Mouse (Mus musculus): ENCODE data around the gene Gm10972. TPM values are rescaled to one million over a fixed set of nuclear protein-coding genes. Genes with fewer than 3 reads are reported as not detected.
"Not testable (repeated sequence)": the region's sequence is repeated elsewhere in the genome, so short reads cannot be mapped to it uniquely, and the experiment has no call there.

Gm10972 gene
- polyA plus RNA-seq, 2 experiments: not detected

DNA sequence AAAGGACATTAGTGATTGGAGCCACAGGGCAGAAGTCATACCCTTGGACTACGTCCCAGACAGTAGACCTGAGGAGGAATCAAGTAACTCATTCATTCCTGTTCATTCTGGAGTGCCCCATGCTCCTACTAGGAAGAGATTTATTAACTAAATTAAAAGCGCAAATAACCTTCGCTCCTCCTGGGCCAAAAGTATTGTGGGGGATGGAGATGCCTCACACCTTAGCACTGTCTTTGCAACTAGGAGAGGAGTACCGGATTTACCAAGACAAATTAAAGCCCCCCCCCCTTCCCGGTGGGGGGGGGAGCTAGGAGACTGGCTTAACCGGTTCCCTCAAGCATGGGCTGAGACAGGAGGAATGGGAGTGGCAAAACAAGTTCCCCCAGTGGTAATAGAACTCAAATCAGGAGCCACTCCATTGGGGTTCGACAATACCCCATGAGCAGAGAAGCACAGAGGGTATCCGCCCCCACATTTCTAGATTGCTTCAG is 36.5 kb downstream of the Gm10972 start:
- Histone ChIP-seq H3K9ac (replicated peaks) (no peak overlapping the region), H3K27ac (no peak overlapping the region), H3K4me3 (ENCODE audit: insufficient read depth in 1 of 2, low read depth in 2 of 2, low read length in 2 of 2) (no peak overlapping the region), H3K4me2 (ENCODE audit: low read depth) (no peak overlapping the region), H3K9me3 (ENCODE audit: control insufficient read depth, low read length) (no peaks in the 10 kb centered on the region), H3K36me3 (replicated peaks; ENCODE audit: control insufficient read depth, insufficient read depth, low read depth) (no peaks in the 10 kb centered on the region), H3K27me3 (ENCODE audit: control insufficient read depth, insufficient read depth, low read length) (no peaks in the 10 kb centered on the region), H3K4me1 (replicated peaks; ENCODE audit: control insufficient read depth in 2 of 2, insufficient read depth in 2 of 2, low read length in 1 of 2) (peaks cover 3 to 16% of the 10 kb centered on the region in 2 experiments)
- no peak for ATAC-seq (ENCODE audit: insufficient read depth)
- 70% methylated on average over 8 of the region's 8 CpGs for WGBS (ENCODE audit: insufficient replicate concordance)
- DNase-seq (ENCODE audit: low read depth in 3 of 3, low spot score in 3 of 3): no peak
- no peak for TF ChIP-seq CTCF (IDR thresholded peaks at IDR 0.05; ENCODE audit: low read depth)
- TF ChIP-seq EP300 (IDR thresholded peaks at IDR 0.05; ENCODE audit: low read depth): no peak

DNA sequence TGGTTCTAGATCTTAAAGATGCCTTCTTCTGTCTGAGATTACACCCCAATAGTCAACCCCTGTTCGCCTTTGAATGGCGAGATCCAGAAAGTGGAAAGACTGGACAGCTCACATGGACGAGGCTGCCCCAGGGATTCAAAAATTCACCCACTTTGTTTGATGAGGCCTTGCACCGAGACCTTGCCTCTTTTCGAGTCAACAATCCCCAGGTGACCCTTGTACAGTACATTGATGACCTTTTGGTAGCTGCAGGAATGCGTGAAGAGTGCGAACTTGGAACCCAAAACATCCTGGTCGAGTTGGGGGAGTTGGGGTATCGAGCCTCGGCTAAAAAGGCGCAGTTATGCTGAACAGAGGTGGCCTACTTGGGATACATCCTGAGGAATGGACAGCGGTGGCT is 37.1 kb downstream of the Gm10972 start:
- not testable (repeated sequence) for ATAC-seq (ENCODE audit: insufficient read depth); H3K4me3 ChIP-seq (ENCODE audit: insufficient read depth in 1 of 2, low read depth in 2 of 2, low read length in 2 of 2); H3K9me3 ChIP-seq (ENCODE audit: control insufficient read depth, low read length); H3K27ac ChIP-seq; H3K4me2 ChIP-seq (ENCODE audit: low read depth); H3K27me3 ChIP-seq (ENCODE audit: control insufficient read depth, insufficient read depth, low read length); H3K9ac ChIP-seq (replicated peaks); H3K36me3 ChIP-seq (replicated peaks; ENCODE audit: control insufficient read depth, insufficient read depth, low read depth); DNase-seq (ENCODE audit: low read depth in 3 of 3, low spot score in 3 of 3)
- 74% methylated on average over 12 of the region's 12 CpGs for WGBS (ENCODE audit: insufficient replicate concordance)
- H3K4me1 ChIP-seq (replicated peaks; ENCODE audit: control insufficient read depth in 2 of 2, insufficient read depth in 2 of 2, low read length in 1 of 2): peaks cover 3 to 16% of the 10 kb centered on the region in 2 experiments

DNA sequence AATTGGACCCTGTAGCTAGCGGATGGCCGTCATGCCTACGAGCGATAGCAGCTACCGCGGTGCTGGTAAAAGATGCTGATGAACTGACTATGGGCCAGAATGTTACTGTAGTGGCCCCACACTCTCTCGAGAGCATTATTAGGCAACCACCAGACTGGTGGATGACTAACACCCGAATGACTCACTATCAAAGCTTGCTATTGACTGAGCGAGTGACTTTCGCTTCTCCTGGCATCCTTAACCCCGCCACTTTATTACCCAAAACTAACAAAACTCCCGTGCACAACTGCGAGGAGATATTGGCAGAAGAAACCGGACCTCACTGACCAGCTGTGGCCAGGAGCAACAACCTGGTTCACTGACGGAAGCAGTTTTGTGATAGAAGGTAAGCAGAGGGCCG is 37.9 kb downstream of the Gm10972 start:
- 70% methylated on average over 16 of the region's 16 CpGs for WGBS (ENCODE audit: insufficient replicate concordance)
- peaks cover 9 to 22% of the 10 kb centered on the region in 2 experiments for H3K4me1 ChIP-seq (replicated peaks; ENCODE audit: control insufficient read depth in 2 of 2, insufficient read depth in 2 of 2, low read length in 1 of 2)
- H3K4me2 ChIP-seq (ENCODE audit: low read depth): no peak overlapping the region
- DNase-seq (ENCODE audit: low read depth in 3 of 3, low spot score in 3 of 3): no peak
- TF ChIP-seq EP300 (IDR thresholded peaks at IDR 0.05; ENCODE audit: low read depth) (no peak), CTCF (IDR thresholded peaks at IDR 0.05; ENCODE audit: low read depth) (no peak)
- no peak; the same call in 1 of the 2 replicates for ATAC-seq (ENCODE audit: insufficient read depth)
- H3K27ac ChIP-seq: no peak overlapping the region
- H3K27me3 ChIP-seq (ENCODE audit: control insufficient read depth, insufficient read depth, low read length): no peaks in the 10 kb centered on the region
- H3K36me3 ChIP-seq (replicated peaks; ENCODE audit: control insufficient read depth, insufficient read depth, low read depth): no peaks in the 10 kb centered on the region
- no peak overlapping the region for H3K4me3 ChIP-seq (ENCODE audit: insufficient read depth in 1 of 2, low read depth in 2 of 2, low read length in 2 of 2)
- no peaks in the 10 kb centered on the region for H3K9me3 ChIP-seq (ENCODE audit: control insufficient read depth, low read length)
- no peak overlapping the region for H3K9ac ChIP-seq (replicated peaks)

DNA sequence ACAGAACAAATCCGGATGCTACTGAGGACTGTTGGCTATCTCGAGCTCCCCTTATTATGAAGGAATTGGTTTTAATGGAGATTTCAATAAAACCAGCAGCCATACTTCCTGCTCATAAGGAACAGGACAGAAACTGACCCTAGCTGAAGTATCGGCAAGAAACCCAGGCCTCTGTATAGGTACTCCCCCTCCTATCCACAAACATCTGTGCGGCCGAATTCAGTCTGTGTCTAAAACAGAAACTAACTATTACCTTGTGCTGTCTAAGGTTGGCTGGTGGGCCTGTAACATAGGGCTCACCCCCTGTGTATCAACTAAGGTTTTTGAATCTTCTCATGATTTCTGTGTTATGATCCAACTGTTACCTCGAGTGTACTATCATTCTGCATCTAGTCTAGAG is 40.7 kb downstream of the Gm10972 start:
- no peaks in the 10 kb centered on the region for H3K9me3 ChIP-seq (ENCODE audit: control insufficient read depth, low read length)
- no peaks in the 10 kb centered on the region for H3K27me3 ChIP-seq (ENCODE audit: control insufficient read depth, insufficient read depth, low read length)
- no peak for DNase-seq (ENCODE audit: low read depth in 3 of 3, low spot score in 3 of 3)
- H3K4me3 ChIP-seq (ENCODE audit: insufficient read depth in 1 of 2, low read depth in 2 of 2, low read length in 2 of 2): no peak overlapping the region
- WGBS (ENCODE audit: insufficient replicate concordance): 73% methylated on average over 6 of the region's 6 CpGs
- H3K4me1 ChIP-seq (replicated peaks; ENCODE audit: control insufficient read depth in 2 of 2, insufficient read depth in 2 of 2, low read length in 1 of 2): peaks cover 20 to 33% of the 10 kb centered on the region in 2 experiments
- no peak for TF ChIP-seq CTCF (IDR thresholded peaks at IDR 0.05; ENCODE audit: low read depth)
- no peak for TF ChIP-seq EP300 (IDR thresholded peaks at IDR 0.05; ENCODE audit: low read depth)
- ATAC-seq (ENCODE audit: insufficient read depth): no peak
- H3K36me3 ChIP-seq (replicated peaks; ENCODE audit: control insufficient read depth, insufficient read depth, low read depth): no peaks in the 10 kb centered on the region
- H3K4me2 ChIP-seq (ENCODE audit: low read depth): no peak overlapping the region
- H3K9ac ChIP-seq (replicated peaks): no peak overlapping the region
- peak overlapping the region; percentile 18; the same call in 1 of the 2 replicates for H3K27ac ChIP-seq

DNA sequence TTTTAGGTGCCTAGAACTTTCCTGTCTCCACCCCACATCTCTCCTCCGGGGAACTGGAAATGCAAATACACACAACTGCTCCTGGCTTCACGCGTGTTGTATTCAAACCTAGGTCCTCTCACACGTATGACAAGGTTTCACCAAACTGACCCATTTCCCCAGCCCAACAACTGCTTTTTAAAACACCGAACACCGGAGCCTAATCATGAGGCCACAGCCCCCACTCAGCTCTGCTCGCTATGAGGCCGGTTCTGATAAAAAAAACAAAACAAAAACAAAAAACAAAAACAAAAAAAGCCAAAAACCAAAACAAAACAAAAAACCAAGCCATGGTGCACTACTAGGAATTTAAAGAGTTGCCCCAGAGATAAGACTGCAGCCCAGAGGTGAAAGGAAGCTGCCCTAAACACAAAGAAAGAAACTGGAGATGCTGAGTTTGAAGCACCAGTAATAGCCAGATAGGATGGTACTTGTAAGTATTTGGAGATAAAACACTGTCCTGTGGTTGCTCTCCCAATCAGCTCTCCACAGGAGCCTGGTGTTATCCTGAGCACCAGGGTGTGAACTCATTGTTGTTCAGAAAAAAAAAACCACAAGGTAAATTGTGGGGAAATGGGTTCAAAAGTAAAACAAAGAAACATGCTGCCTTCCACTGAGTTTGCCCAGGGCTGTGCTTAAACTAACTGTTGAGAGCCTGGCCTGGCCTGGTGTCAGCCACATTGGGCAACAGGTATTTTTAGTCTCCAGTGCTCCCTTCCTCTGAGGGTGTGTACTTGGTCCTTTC is 43.3 kb downstream of the Gm10972 start:
- peak overlapping the region; percentile 45 for H3K4me2 ChIP-seq (ENCODE audit: low read depth)

DNA sequence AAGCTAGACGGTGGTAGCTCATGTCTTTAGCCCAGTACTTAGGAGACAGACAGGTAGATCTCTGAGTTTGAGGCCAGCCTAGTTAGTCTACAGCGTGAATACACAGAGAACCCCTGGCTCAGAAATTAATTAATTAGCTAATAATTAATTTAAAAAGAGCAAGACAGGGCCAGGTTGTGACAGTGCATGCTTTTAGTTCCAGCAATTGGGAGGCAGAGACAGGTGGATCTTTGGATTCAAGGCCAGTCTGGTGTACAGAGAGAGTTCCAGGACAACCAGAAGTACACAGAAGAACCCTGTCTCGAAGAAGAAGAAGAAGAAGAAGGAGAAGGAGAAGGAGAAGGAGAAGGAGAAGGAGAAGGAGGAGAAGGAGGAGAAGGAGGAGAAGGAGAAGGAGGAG is 45.8 kb downstream of the Gm10972 start:
- not testable (repeated sequence) for DNase-seq (ENCODE audit: low read depth in 3 of 3, low spot score in 3 of 3); H3K27ac ChIP-seq; H3K9ac ChIP-seq (replicated peaks); H3K4me3 ChIP-seq (ENCODE audit: insufficient read depth in 1 of 2, low read depth in 2 of 2, low read length in 2 of 2); H3K4me2 ChIP-seq (ENCODE audit: low read depth); H3K9me3 ChIP-seq (ENCODE audit: control insufficient read depth, low read length); ATAC-seq (ENCODE audit: insufficient read depth); H3K36me3 ChIP-seq (replicated peaks; ENCODE audit: control insufficient read depth, insufficient read depth, low read depth); H3K27me3 ChIP-seq (ENCODE audit: control insufficient read depth, insufficient read depth, low read length)
- H3K4me1 ChIP-seq (replicated peaks; ENCODE audit: control insufficient read depth in 2 of 2, insufficient read depth in 2 of 2, low read length in 1 of 2): peaks cover 17 to 32% of the 10 kb centered on the region in 2 experiments
- WGBS (ENCODE audit: insufficient replicate concordance): 72% methylated on average over 3 of the region's 3 CpGs

More for the DNA sequence above, 43.3 kb downstream of the Gm10972 start:
- not testable (repeated sequence) for H3K9me3 ChIP-seq (ENCODE audit: control insufficient read depth, low read length); H3K27me3 ChIP-seq (ENCODE audit: control insufficient read depth, insufficient read depth, low read length); H3K4me3 ChIP-seq (ENCODE audit: insufficient read depth in 1 of 2, low read depth in 2 of 2, low read length in 2 of 2); H3K36me3 ChIP-seq (replicated peaks; ENCODE audit: control insufficient read depth, insufficient read depth, low read depth)
- Histone ChIP-seq H3K9ac (replicated peaks) (peak overlapping the region; percentile 48), H3K27ac (peak overlapping the region; percentile 71), H3K4me1 (replicated peaks; ENCODE audit: control insufficient read depth in 2 of 2, insufficient read depth in 2 of 2, low read length in 1 of 2) (peaks cover 20 to 34% of the 10 kb centered on the region in 2 experiments)
- DNase-seq (ENCODE audit: low read depth in 3 of 3, low spot score in 3 of 3) (peak in 1 of 3 experiments; percentile 37), ATAC-seq (ENCODE audit: insufficient read depth) (peak; percentile 94)
- 23% methylated on average over 8 of the region's 8 CpGs for WGBS (ENCODE audit: insufficient replicate concordance)
- peak; percentile 78 for TF ChIP-seq EP300 (IDR thresholded peaks at IDR 0.05; ENCODE audit: low read depth)

DNA sequence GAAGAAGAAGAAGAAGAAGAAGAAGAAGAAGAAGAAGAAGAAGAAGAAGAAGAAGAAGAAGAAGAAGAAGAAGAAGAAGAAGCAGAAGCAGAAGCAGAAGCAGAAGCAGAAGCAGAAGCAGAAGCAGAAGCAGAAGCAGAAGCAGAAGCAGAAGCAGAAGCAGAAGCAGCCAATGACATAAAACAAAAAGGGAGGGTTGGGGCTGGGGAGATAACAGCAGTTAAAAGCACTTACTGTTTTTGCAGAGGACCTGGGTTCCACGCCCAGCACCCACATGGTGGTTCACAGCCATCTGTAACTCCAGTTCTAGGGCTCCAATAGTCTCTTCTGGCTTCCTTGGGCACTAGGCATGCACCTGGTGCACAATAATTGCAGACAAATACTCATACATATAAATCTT is 46.3 kb downstream of the Gm10972 start:
- H3K27me3 ChIP-seq (ENCODE audit: control insufficient read depth, insufficient read depth, low read length); H3K27ac ChIP-seq; ATAC-seq (ENCODE audit: insufficient read depth); DNase-seq (ENCODE audit: low read depth in 3 of 3, low spot score in 3 of 3); H3K9ac ChIP-seq (replicated peaks); H3K4me2 ChIP-seq (ENCODE audit: low read depth); H3K36me3 ChIP-seq (replicated peaks; ENCODE audit: control insufficient read depth, insufficient read depth, low read depth); H3K4me3 ChIP-seq (ENCODE audit: insufficient read depth in 1 of 2, low read depth in 2 of 2, low read length in 2 of 2); H3K9me3 ChIP-seq (ENCODE audit: control insufficient read depth, low read length): not testable (repeated sequence)
- 17% methylated on average over 1 of the region's 1 CpGs for WGBS (ENCODE audit: insufficient replicate concordance)
- H3K4me1 ChIP-seq (replicated peaks; ENCODE audit: control insufficient read depth in 2 of 2, insufficient read depth in 2 of 2, low read length in 1 of 2): peaks cover 17 to 34% of the 10 kb centered on the region in 2 experiments

Data from liver, embryonic 14.5 days (tissue).